Mouse (Mus musculus): ENCODE results near the gene Olfr530.

The Olfr530 gene

DNA sequence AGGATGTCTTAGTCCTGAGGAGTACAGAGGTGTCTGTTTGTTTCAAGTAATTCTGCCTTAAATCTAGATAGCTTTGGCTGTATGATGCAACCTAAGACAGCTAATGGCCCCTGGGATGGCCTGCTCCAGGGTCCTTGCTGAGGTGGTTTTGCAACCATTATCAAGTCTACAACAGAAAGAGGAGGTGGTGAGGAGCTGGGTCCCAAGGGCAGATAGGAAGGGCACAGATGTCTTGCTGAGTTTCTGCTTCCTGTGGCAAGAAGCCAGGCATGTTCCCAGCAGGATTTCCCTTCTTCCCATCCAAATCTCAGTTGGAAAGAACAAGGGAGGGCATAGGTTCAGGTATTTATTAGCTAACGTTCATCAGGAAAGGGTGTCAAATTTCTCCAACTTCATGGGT is at the start of gene Olfr530:
Gene Olfr530, minus strand, starts transcription at position 101 of the 400 bp plus-strand sequence.
- DNase-seq (ENCODE audit: low read depth, low spot score): no peak

DNA sequence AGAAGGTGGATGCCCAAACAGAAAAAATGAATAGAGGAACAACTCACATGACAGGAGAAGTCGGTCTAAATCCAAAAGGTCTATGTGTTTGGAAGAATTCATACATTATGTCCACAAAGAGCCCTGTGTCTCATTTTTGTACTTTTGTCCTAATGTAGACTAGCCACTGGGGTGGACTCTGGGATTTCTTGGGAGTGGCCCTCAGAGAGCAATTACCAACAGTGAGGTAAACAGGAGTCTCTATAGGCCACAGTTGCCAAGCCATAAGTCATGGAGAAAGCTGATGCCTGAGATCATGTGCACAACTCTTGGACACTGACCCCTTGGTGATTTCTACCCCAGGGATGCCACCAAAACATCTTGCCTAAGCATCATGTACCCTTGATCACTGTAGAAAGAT is 45.4 kb upstream of the Olfr530 start, which contains the start of gene Olfr532:
Gene Olfr532, minus strand, starts transcription at position 101 of the 400 bp plus-strand sequence.
- no peak for DNase-seq (ENCODE audit: low read depth, low spot score)

- DNase-seq (ENCODE audit: low read depth, low spot score): no peak
Measured at GRCm38 (mm10) chr7:140402818-140403217, 26.7 kb upstream of the Olfr530 start, which contains the start of gene Olfr531. Gene Olfr531 (minus strand): TSS chr7:140402918.

DNA sequence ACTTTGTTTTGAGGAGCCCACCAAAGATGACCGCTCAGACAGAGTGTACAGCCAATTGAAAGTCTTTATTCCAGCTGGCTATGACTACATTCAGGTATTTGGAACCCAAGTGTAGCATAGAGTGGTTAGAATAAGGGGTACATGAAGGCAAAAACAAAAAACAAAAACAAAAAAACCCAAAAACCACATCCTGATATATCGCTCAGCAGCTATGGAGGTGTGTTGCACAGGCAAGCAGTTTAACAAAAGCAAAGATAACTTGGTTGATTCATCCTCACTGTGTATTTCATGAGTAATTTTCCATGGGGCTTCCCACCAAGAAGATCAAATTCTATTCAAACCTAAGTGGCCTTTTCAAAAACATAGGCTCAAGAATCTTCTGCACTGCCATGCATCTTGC is 780 bp upstream of the Olfr530 start:
- DNase-seq (ENCODE audit: low read depth, low spot score): no peak

DNA sequence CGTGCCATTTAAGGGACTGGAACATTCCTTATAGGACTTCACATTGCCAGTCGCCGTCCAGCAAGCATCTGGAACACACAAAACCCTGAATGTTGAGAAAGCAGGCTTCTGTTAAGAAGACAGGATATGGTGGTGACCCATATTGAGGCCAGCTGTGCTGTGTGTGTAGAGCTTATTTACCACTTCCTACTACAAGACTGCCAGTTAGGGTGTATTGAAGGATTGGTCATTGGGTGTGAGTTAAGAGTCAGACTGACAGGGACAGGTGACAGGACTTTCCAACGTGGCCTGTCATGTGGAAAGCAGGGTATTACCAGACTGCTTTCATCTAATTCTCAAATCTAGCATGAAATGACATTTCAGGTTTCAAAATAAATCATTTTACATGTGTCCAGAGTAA is 1.8 kb downstream of the Olfr530 start:
- no peak for DNase-seq (ENCODE audit: low read depth, low spot score)

DNA sequence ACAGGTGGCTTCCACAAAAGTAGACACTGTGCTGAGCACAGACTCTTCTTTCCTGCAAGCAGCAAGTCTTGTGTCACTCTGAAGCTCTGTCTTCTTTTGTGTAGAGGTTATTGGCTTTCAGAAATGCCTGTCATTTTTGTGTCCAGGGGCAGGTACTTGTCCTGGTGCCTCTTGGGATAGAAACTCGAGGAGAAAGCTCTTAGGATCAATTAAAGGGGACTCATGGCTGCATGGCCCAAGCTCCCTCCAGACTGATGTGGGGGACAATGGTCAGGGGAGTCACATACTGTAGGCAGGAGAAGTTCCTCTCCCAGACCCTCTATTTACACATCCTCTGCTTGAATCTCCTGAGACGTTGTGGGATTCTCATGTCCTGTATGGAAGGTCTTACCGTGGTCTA is 14.6 kb downstream of the Olfr530 start, which contains the start of gene Olfr60:
Gene Olfr60, minus strand, starts transcription at position 101 of the 400 bp plus-strand sequence.
- DNase-seq (ENCODE audit: low read depth, low spot score): no peak

DNA sequence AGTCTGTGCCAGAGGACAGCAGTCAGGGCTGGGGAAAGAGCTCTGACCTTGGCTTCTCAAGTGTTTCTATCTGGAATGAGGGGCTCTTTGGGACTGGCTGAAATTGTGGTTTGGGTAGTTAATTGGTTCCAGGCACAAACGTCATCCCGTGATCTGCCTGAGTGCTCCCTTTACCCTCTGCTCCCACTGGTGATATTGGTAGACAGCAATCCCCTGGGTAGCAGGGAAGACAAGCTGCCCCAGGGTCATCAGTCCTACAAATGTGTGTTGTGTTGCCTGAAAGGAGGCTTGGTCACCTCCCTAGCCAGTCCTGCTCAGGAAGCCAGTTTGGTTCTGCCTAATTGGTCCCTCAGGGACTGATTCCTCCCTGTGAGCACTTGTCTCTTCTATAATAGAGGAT is 42.4 kb downstream of the Olfr530 start, which contains the start of gene Olfr527:
Gene Olfr527, plus strand, starts transcription at position 301 of the 400 bp plus-strand sequence.
- no peak for DNase-seq (ENCODE audit: low read depth, low spot score)

DNA sequence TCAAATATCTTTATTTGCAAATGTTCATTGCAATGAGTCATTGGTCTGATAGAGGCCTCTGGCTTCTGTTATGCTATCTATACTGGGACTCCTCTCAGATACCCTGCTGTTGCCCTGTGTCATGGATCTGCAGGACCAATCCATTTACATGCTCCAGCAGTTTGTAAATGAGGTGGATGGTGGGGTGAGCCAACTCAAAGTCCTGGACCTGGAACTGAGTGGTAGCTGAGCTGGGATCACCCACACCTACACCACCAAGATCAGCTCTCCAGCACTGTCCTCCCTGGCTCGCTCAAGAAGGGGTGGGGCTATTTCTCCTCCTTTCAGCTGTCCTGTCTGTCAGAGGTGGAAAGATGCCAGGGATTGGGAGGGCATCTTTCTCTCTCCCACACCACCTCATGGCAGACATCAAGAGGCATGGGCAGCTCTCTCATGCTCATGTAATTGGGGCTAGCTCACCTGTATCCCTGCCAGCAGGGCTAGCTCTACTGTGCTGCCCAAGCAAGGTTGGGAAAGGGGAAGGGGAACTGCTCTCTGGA is 46.3 kb downstream of the Olfr530 start:
- no peak for DNase-seq (ENCODE audit: low read depth, low spot score)
